Mouse (Mus musculus) forebrain, embryonic 13.5 days (tissue): ENCODE measurements around the gene Olfr632. TPM values are rescaled to one million over a fixed set of nuclear protein-coding genes. Genes with fewer than 3 reads are reported as not detected.
"Not testable (repeated sequence)": the region's sequence is repeated elsewhere in the genome, so short reads cannot be mapped to it uniquely, and the experiment has no call there.

Source experiments
- ATAC-seq: fragments of 200-750 bp; cut with Nextera tagmentation; 2 replicates; pipeline ENCODE4 v1.8.0; 2017
- H3K27ac ChIP-seq: fragments of 300-500 bp; sonication (generic); 2 replicates; pipeline ENCODE4 v1.5.1; 2015; ENCODE audit warnings: inconsistent platforms, mild to moderate bottlenecking, moderate library complexity
- H3K27me3 ChIP-seq: fragments of 300-500 bp; sonication (generic); 2 replicates; pipeline ENCODE4 v1.6.1; 2015; ENCODE audit warnings: mild to moderate bottlenecking, inconsistent platforms
- H3K36me3 ChIP-seq: fragments of 300-500 bp; sonication (generic); 2 replicates; pipeline ENCODE4 v1.6.1; 2015; ENCODE audit warnings: mild to moderate bottlenecking, inconsistent platforms; ENCODE audit not compliant: poor library complexity, severe bottlenecking
- H3K4me1 ChIP-seq: fragments of 300-500 bp; sonication (generic); 2 replicates; pipeline ENCODE4 v1.6.1; 2015; ENCODE audit warnings: inconsistent platforms
- H3K4me2 ChIP-seq: fragments of 300-500 bp; sonication (generic); 2 replicates; pipeline ENCODE4 v1.6.1; 2015; ENCODE audit warnings: inconsistent platforms, mild to moderate bottlenecking, moderate library complexity
- H3K4me3 ChIP-seq: fragments of 300-500 bp; sonication (generic); 2 replicates; pipeline ENCODE4 v1.5.1; 2015; ENCODE audit warnings: mild to moderate bottlenecking, inconsistent platforms
- H3K9ac ChIP-seq: fragments of 300-500 bp; sonication (generic); 2 replicates; pipeline ENCODE4 v1.6.1; 2015; ENCODE audit warnings: mild to moderate bottlenecking, inconsistent platforms
- H3K9me3 ChIP-seq: fragments of 300-500 bp; sonication (generic); replicated peaks from 2 replicates; pipeline ENCODE4 v1.6.1; 2016; ENCODE audit warnings: inconsistent platforms
- WGBS: fragments of 180-500 bp; shearing (Covaris S2); methylation state at CpG from one replicate; pipeline ENCODE4 v1.1.7; 2015; 5-methylcytosine and 5-hydroxymethylcytosine counted together
- polyA plus RNA-seq: library from polyadenylated mRNA; unstranded; fragments of >200 nt; fragmentation: Nextera tagmentation; extraction: Ambion mirVana; gene quantifications from 2 replicates; pipeline ENCODE4 v1.2.1, GENCODE M21; 2015

The Olfr632 gene
- polyA plus RNA-seq: not detected in 2 replicates

- H3K4me3 ChIP-seq: no peak within 1 kb of the TSS
- no peaks in the 10 kb centered on the region for H3K27me3 ChIP-seq
- 73% methylated on average over 2 of the region's 2 CpGs for WGBS
- ATAC-seq: no peak
- no peak within 1 kb of the TSS for H3K27ac ChIP-seq
- H3K4me1 ChIP-seq: no peaks in the 10 kb centered on the region
- H3K4me2 ChIP-seq: no peak within 1 kb of the TSS
- H3K9ac ChIP-seq: no peak within 1 kb of the TSS
- no peaks in the 10 kb centered on the region for H3K36me3 ChIP-seq
- no peaks in the 10 kb centered on the region for H3K9me3 ChIP-seq
These were observed at the start of gene Olfr632 for GRCm38 (mm10) chr7:103934264-103934663. TSS of gene Olfr632 (plus strand) at chr7:103934347.

- Histone ChIP-seq H3K9me3 (no peaks in the 10 kb centered on the region), H3K4me3 (no peak within 1 kb of the TSS), H3K9ac (no peak within 1 kb of the TSS), H3K27ac (no peak within 1 kb of the TSS), H3K4me1 (no peaks in the 10 kb centered on the region), H3K27me3 (no peaks in the 10 kb centered on the region), H3K36me3 (no peaks in the 10 kb centered on the region), H3K4me2 (no peak within 1 kb of the TSS)
- ATAC-seq: no peak
These were observed 48.0 kb upstream of the Olfr632 start, which contains the start of gene Olfr66 for GRCm38 (mm10) chr7:103886152-103886551. TSS of gene Olfr66 (minus strand) at chr7:103886252.

DNA sequence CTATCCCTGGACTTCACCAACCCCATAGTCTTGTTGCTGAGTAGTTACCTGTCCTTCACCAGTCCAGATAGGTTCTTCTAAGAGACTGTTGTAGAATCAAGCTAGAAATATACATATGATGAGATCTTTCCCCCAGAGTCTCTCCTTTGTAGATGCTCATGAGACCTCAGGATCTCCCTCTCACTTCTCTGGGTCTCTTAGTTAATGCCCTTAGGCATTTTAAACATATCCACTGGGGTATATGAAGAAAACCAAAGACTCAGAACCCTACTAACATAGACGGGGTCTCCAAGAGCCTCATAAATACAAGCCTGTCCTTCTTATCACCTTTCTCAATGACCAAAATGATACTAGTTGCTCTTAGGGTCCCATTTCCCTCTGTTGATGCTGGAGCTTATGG, 39.8 kb upstream of the Olfr632 start, which contains the start of gene Olfr64:
Gene Olfr64, minus strand, starts transcription at position 101 of the 400 bp plus-strand sequence.
- Histone ChIP-seq H3K27ac (no peak within 1 kb of the TSS), H3K4me1 (no peaks in the 10 kb centered on the region), H3K27me3 (no peaks in the 10 kb centered on the region), H3K9me3 (no peaks in the 10 kb centered on the region), H3K4me2 (no peak within 1 kb of the TSS), H3K9ac (no peak within 1 kb of the TSS), H3K4me3 (no peak within 1 kb of the TSS), H3K36me3 (no peaks in the 10 kb centered on the region)
- ATAC-seq: no peak
- WGBS: 75% methylated on average over 1 of the region's 1 CpGs

DNA sequence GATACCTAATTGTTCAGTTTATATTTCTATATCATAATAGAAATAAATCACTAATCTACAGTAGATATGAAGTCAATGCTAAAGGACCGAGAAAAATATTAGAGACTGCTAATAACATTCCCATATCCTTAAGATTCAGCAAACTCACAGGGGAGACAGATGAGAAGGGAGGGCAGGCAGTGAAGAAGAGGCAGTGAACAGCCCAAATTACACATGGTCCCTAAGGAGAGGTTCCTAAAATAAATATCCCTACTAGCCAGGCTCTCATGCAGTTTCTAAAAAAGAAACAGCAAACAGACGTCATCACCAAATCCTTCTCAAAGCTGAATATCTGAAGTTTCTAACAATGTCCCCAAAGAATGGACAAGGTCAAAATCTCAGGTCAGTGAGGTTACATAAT, 31.0 kb upstream of the Olfr632 start, which contains the start of gene Olfr65:
Gene Olfr65, plus strand, starts transcription at position 301 of the 400 bp plus-strand sequence.
- no peaks in the 10 kb centered on the region for H3K4me1 ChIP-seq
- no peaks in the 10 kb centered on the region for H3K9me3 ChIP-seq
- H3K27ac ChIP-seq: no peak within 1 kb of the TSS
- 90% methylated on average over 2 of the region's 2 CpGs for WGBS
- no peak within 1 kb of the TSS for H3K4me3 ChIP-seq
- no peak within 1 kb of the TSS for H3K4me2 ChIP-seq
- no peak for ATAC-seq
- no peaks in the 10 kb centered on the region for H3K36me3 ChIP-seq
- no peak within 1 kb of the TSS for H3K9ac ChIP-seq
- H3K27me3 ChIP-seq: no peaks in the 10 kb centered on the region

DNA sequence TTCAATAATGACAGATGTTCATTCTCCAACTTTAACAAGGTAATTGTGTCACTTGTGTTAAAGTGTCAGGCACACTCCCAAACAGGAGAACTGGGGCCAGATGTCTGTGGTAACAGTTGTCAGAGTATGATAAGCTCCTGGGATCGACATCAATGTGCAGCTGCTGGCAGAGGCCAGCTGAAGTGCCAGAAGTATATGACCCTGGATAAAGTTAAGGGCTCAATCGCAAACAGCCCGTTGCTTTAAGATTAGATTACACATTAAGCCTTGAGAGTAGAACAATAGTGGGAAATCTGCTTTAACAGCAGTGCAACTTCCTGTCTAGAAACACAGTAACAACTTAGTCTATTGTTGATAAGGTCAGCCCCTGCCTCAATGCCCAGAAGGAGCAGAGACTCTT, 24.1 kb upstream of the Olfr632 start:
- Histone ChIP-seq H3K4me3 (no peak overlapping the region), H3K27ac (no peak overlapping the region), H3K4me1 (no peaks in the 10 kb centered on the region), H3K36me3 (no peaks in the 10 kb centered on the region), H3K9me3 (no peaks in the 10 kb centered on the region), H3K27me3 (no peaks in the 10 kb centered on the region), H3K4me2 (no peak overlapping the region), H3K9ac (no peak overlapping the region)
- no peak for ATAC-seq
- WGBS: 64% methylated on average over 3 of the region's 3 CpGs

DNA sequence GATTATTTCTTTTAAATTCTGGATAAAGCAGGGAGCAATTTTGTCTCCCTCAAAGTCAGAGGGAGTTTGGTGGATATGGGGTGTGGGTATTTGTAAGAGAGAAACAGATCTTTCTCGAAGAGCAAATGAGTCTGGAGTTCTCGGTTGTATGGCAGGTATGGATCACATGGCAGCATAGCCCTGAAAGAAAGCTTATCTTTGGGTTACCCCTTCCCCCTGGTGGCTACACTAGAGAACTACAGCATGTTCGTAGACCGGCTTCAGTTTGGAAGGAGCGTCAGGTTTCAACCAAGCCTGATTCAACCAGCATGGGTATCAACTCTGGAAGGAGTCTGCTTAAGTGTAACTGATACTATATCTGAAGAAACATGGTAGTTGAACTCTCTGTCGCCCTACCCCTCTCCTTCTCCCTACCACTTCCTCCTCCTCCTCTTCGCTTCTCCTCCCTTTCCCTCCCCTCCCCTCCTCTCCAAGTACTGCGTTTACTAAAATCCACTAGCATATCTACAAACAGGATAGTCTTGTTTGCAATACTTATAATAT, 21.1 kb upstream of the Olfr632 start:
- no peaks in the 10 kb centered on the region for H3K4me1 ChIP-seq
- no peak overlapping the region for H3K27ac ChIP-seq
- ATAC-seq: no peak
- H3K9ac ChIP-seq: no peak overlapping the region
- 48% methylated on average over 8 of the region's 8 CpGs for WGBS
- H3K4me2 ChIP-seq: no peak overlapping the region
- H3K4me3 ChIP-seq: no peak overlapping the region
- H3K27me3 ChIP-seq: no peaks in the 10 kb centered on the region
- no peaks in the 10 kb centered on the region for H3K36me3 ChIP-seq
- no peaks in the 10 kb centered on the region for H3K9me3 ChIP-seq

- no peak overlapping the region for H3K9ac ChIP-seq
- no peak overlapping the region for H3K27ac ChIP-seq
- no peaks in the 10 kb centered on the region for H3K27me3 ChIP-seq
- no peaks in the 10 kb centered on the region for H3K4me1 ChIP-seq
- H3K4me3 ChIP-seq: no peak overlapping the region
- H3K4me2 ChIP-seq: no peak overlapping the region
- no peaks in the 10 kb centered on the region for H3K36me3 ChIP-seq
- H3K9me3 ChIP-seq: no peaks in the 10 kb centered on the region
- no peak for ATAC-seq
These were observed 18.8 kb upstream of the Olfr632 start for GRCm38 (mm10) chr7:103915338-103915737.

- no peaks in the 10 kb centered on the region for H3K27me3 ChIP-seq
- H3K9me3 ChIP-seq: no peaks in the 10 kb centered on the region
- H3K27ac ChIP-seq: no peak within 1 kb of the TSS
- no peak for ATAC-seq
- no peaks in the 10 kb centered on the region for H3K36me3 ChIP-seq
- no peak within 1 kb of the TSS for H3K4me2 ChIP-seq
- no peak within 1 kb of the TSS for H3K9ac ChIP-seq
- no peaks in the 10 kb centered on the region for H3K4me1 ChIP-seq
- no peak within 1 kb of the TSS for H3K4me3 ChIP-seq
These were observed 5.6 kb upstream of the Olfr632 start, which contains the start of gene Olfr631 for GRCm38 (mm10) chr7:103928525-103928924. TSS of gene Olfr631 (plus strand) at chr7:103928825.

DNA sequence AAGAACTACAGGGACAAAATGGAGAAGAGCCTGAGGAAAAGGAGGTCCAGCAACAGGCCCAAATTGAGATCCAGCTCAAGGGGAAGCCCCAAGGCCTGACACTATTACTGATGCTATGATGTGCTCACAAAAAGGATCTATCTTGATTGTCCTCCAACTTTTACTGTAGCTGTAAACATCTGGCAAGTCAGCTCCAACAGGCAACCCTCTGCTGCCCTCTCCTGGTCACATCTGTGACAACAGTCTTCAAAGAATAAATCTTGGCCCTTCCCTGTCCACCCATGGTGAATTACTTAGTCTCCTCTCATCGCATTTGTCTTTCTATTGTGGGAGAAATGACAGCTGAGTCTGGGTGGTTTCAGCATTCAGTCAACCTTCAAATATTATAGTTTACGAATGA, 8.6 kb downstream of the Olfr632 start:
- Histone ChIP-seq H3K9me3 (no peaks in the 10 kb centered on the region), H3K4me1 (no peaks in the 10 kb centered on the region), H3K4me3 (no peak overlapping the region), H3K9ac (no peak overlapping the region), H3K27ac (no peak overlapping the region), H3K4me2 (no peak overlapping the region), H3K36me3 (no peaks in the 10 kb centered on the region), H3K27me3 (no peaks in the 10 kb centered on the region)
- no peak for ATAC-seq
- 25% methylated on average over 2 of the region's 2 CpGs for WGBS

DNA sequence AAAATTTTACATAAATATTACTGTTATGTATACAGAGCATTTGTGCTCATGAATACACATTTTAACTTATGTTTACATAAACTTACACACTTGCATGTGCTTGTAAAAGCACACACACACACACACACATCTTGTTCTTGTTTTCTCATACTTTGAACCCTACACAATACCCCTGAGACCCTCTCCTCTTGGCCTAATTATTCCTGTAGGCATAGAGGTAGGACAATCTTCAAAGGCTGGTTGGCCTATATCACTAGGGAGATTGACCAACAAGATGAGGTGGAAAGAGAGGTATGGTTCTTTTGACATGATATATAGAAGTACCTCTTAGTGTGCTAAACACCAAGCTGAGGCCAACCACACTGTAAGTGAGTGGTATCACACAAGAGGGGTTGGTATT, 10.0 kb downstream of the Olfr632 start, which contains the start of gene Olfr633:
Gene Olfr633, plus strand, starts transcription at position 301 of the 400 bp plus-strand sequence.
- H3K9ac ChIP-seq: no peak within 1 kb of the TSS
- H3K4me3 ChIP-seq: no peak within 1 kb of the TSS
- no peaks in the 10 kb centered on the region for H3K9me3 ChIP-seq
- H3K4me2 ChIP-seq: no peak within 1 kb of the TSS
- H3K4me1 ChIP-seq: no peaks in the 10 kb centered on the region
- no peak for ATAC-seq
- H3K36me3 ChIP-seq: no peaks in the 10 kb centered on the region
- no peak within 1 kb of the TSS for H3K27ac ChIP-seq
- no peaks in the 10 kb centered on the region for H3K27me3 ChIP-seq

- WGBS: 95% methylated on average over 22 of the region's 22 CpGs
- ATAC-seq: not testable (repeated sequence)
These were observed 32.7 kb downstream of the Olfr632 start for GRCm38 (mm10) chr7:103966873-103967272.

GRCm38 (mm10) chr7:103970852-103971251, 36.7 kb downstream of the Olfr632 start, which contains the start of gene Olfr635:
TSS of gene Olfr635 (plus strand) at chr7:103971152.
- Histone ChIP-seq H3K9me3 (no peaks in the 10 kb centered on the region), H3K36me3 (no peaks in the 10 kb centered on the region), H3K27me3 (no peaks in the 10 kb centered on the region), H3K4me3 (no peak within 1 kb of the TSS), H3K4me2 (no peak within 1 kb of the TSS), H3K27ac (no peak within 1 kb of the TSS), H3K4me1 (no peaks in the 10 kb centered on the region), H3K9ac (no peak within 1 kb of the TSS)
- no peak for ATAC-seq
- 73% methylated on average over 1 of the region's 1 CpGs for WGBS

More at GRCm38 (mm10) chr7:103966873-103967272, 32.7 kb downstream of the Olfr632 start:
- H3K27me3 ChIP-seq, H3K36me3 ChIP-seq, H3K4me1 ChIP-seq, H3K9me3 ChIP-seq, H3K4me3 ChIP-seq, H3K27ac ChIP-seq, H3K9ac ChIP-seq, H3K4me2 ChIP-seq: not testable (repeated sequence)

DNA sequence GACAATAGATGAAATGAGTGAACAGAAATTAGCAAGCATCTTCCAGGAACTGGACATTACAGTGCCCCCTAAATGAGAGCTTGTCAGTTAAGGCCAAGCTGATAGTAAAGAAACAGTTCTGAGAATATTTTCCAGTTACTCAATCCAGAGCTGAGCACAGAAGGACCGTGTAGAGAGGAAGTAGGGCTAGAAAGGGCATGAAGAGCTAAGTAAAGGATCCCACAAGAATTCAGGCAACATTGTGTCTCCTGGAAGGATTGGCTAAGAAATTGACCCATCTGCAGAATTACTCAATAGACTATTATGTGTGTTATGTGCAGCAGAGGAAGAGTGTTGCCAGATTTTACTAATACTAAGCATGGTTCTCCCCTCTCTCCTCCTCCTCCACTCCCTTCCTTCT, 37.6 kb downstream of the Olfr632 start:
- Histone ChIP-seq H3K27ac (no peak overlapping the region), H3K9ac (no peak overlapping the region), H3K4me2 (no peak overlapping the region), H3K4me3 (no peak overlapping the region), H3K9me3 (no peaks in the 10 kb centered on the region), H3K4me1 (no peaks in the 10 kb centered on the region), H3K36me3 (no peaks in the 10 kb centered on the region), H3K27me3 (no peaks in the 10 kb centered on the region)
- WGBS: 69% methylated on average over 1 of the region's 1 CpGs
- no peak for ATAC-seq
